Mouse (Mus musculus): ENCODE measurements at regions not wholly inside any gene's neighbourhood (a gene's known extent, or its start where the extent isn't known, plus 50 kb on each side); places are given as distances from the start of the nearest gene placed in this dataset.

DNA sequence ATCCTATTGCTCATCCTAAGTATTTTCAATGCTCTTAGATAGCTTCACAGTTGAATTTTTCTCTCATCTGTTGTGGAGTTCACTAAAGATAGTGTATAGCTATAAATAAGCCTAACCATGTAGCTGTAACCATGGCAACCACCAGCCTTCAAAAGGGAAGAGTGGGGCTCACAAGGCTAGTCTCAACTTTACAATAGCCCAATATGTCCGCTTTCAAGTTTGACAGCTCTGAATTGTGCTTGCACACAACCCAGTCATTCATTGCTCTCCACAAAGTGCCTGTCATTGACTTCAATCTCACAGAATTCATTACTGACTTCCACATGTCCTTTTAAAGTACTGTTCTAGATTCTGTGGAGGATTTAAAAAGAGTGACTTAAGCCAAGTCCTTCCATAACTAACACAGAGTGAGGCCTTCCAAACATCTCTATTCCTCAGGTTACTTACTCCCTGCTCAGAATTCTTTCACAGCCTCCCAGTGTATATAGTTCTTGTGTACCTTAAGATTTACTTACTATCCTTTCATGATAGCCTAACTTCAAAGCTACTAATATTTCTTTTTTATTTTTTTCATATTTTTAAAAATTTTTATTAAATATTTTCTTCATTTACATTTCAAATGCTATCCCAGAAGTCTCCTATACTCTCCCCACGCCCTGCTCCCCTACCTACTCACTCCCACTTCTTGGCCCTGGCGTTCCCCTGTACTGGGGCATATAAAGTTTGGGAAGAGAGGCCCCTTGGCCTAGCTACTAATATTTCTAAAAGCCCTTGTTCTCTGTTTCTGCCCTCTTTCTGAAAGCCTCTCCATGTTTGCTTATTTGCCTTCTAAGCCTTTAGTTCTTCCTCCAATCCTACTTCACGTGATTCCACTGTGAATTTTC, 134.3 kb upstream of the Plppr1 start:
- no peak for DNase-seq (ENCODE audit: low read depth, low spot score)
- no peaks in the 10 kb centered on the region for H3K4me1 ChIP-seq (ENCODE audit: control insufficient read depth in 2 of 2, insufficient read depth in 2 of 2, low read length in 2 of 2, poor library complexity in 1 of 2)
- TF ChIP-seq HCFC1 (IDR thresholded peaks at IDR 0.05; ENCODE audit: borderline replicate concordance, insufficient read depth, low read length) (no peak), CHD2 (IDR thresholded peaks at IDR 0.05; ENCODE audit: low read depth, low read length) (no peak), MAFK (IDR thresholded peaks at IDR 0.05; ENCODE audit: insufficient read depth, low read depth, low read length) (no peak), ZNF384 (IDR thresholded peaks at IDR 0.05; ENCODE audit: low read depth, low read length) (no peak), ZC3H11A (IDR thresholded peaks at IDR 0.05; ENCODE audit: borderline replicate concordance, low read depth, low read length) (no peak)

DNA sequence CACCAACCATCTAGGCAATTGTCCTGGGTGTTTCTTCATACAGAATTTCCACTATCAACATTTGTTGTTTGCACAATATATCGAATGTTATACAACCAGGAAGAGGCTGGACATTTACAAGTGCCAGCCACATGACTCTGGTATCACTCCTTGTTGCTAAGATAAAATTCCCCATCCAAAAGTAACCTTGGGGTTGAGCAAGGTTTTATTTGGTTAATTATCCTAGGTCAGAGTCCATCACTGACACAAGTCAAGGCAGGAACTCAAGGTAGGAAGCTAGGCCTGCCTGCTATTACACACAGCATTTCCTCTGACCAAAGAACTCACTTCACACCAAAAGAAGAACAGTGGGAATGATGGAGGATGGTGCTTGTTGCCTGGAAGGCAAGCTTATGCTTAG, 120.7 kb upstream of the Plppr1 start:
- Histone ChIP-seq H3K9ac (ENCODE audit: insufficient read depth, low read depth, low read length, poor library complexity, severe bottlenecking) (no peak overlapping the region), H3K4me1 (ENCODE audit: control insufficient read depth in 2 of 2, insufficient read depth in 2 of 2, low read length in 2 of 2, poor library complexity in 1 of 2) (no peaks in the 10 kb centered on the region), H3K4me3 (ENCODE audit: insufficient read depth in 1 of 2, low read depth in 1 of 2, low read length in 2 of 2, poor library complexity in 1 of 2, severe bottlenecking in 1 of 2) (no peak overlapping the region), H3K36me3 (ENCODE audit: control insufficient read depth, insufficient read depth, low read length, poor library complexity, severe bottlenecking) (no peaks in the 10 kb centered on the region), H3K27ac (ENCODE audit: insufficient read depth, low read depth, low read length, poor library complexity, severe bottlenecking) (no peak overlapping the region), H3K9me3 (ENCODE audit: control insufficient read depth, insufficient read depth, low read depth, low read length) (no peaks in the 10 kb centered on the region)
- no peak for DNase-seq (ENCODE audit: low read depth, low spot score)
- in situ Hi-C loops (cut with MboI; ENCODE audit: low sequenced_read_pairs in 2 of 2, unreplicated experiment in 2 of 2), result no loop called here
- TF ChIP-seq ZC3H11A (IDR thresholded peaks at IDR 0.05; ENCODE audit: borderline replicate concordance, low read depth, low read length), result no peak
- TF ChIP-seq CHD2 (IDR thresholded peaks at IDR 0.05; ENCODE audit: low read depth, low read length), result no peak
- no peak for TF ChIP-seq HCFC1 (IDR thresholded peaks at IDR 0.05; ENCODE audit: borderline replicate concordance, insufficient read depth, low read length)
- TF ChIP-seq ZNF384 (IDR thresholded peaks at IDR 0.05; ENCODE audit: low read depth, low read length), result no peak
- no peak for TF ChIP-seq MAFK (IDR thresholded peaks at IDR 0.05; ENCODE audit: insufficient read depth, low read depth, low read length)

More for the DNA sequence above, 134.3 kb upstream of the Plppr1 start:
- in situ Hi-C loops (cut with MboI; ENCODE audit: low sequenced_read_pairs in 2 of 2, unreplicated experiment in 2 of 2), result no loop called here
- no peak overlapping the region for H3K9ac ChIP-seq (ENCODE audit: insufficient read depth, low read depth, low read length, poor library complexity, severe bottlenecking)
- no peak overlapping the region for H3K27ac ChIP-seq (ENCODE audit: insufficient read depth, low read depth, low read length, poor library complexity, severe bottlenecking)
- H3K4me3 ChIP-seq (ENCODE audit: insufficient read depth in 1 of 2, low read depth in 1 of 2, low read length in 2 of 2, poor library complexity in 1 of 2, severe bottlenecking in 1 of 2), result no peak overlapping the region
- no peaks in the 10 kb centered on the region for H3K36me3 ChIP-seq (ENCODE audit: control insufficient read depth, insufficient read depth, low read length, poor library complexity, severe bottlenecking)
- H3K9me3 ChIP-seq (ENCODE audit: control insufficient read depth, insufficient read depth, low read depth, low read length), result no peaks in the 10 kb centered on the region

DNA sequence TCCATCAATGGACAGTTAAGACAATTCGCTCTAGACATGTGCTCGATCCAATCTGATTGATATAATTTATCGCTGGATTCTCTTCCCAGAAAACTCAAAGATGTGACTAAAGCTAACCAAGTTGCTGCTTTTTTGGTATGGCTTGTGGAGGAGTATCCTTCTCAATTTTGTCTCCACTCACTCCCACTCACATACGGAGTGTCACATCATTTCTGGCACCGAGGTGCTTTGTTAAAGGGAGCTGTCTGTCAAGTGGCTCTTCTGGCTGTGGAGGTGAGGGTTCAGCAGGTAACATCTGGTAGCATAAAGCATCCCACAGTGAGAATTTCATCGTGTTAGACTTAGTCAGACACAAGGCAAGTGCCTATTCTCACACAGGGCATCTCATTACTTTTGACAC, 120.2 kb upstream of the Plppr1 start:
- in situ Hi-C loops (cut with MboI; ENCODE audit: low sequenced_read_pairs in 2 of 2, unreplicated experiment in 2 of 2), result no loop called here
- Histone ChIP-seq H3K27ac (ENCODE audit: insufficient read depth, low read depth, low read length, poor library complexity, severe bottlenecking) (no peak overlapping the region), H3K4me1 (ENCODE audit: control insufficient read depth in 2 of 2, insufficient read depth in 2 of 2, low read length in 2 of 2, poor library complexity in 1 of 2) (no peaks in the 10 kb centered on the region), H3K9me3 (ENCODE audit: control insufficient read depth, insufficient read depth, low read depth, low read length) (no peaks in the 10 kb centered on the region), H3K4me3 (ENCODE audit: insufficient read depth in 1 of 2, low read depth in 1 of 2, low read length in 2 of 2, poor library complexity in 1 of 2, severe bottlenecking in 1 of 2) (no peak overlapping the region), H3K36me3 (ENCODE audit: control insufficient read depth, insufficient read depth, low read length, poor library complexity, severe bottlenecking) (no peaks in the 10 kb centered on the region), H3K9ac (ENCODE audit: insufficient read depth, low read depth, low read length, poor library complexity, severe bottlenecking) (no peak overlapping the region)
- TF ChIP-seq ZC3H11A (IDR thresholded peaks at IDR 0.05; ENCODE audit: borderline replicate concordance, low read depth, low read length), result no peak
- TF ChIP-seq HCFC1 (IDR thresholded peaks at IDR 0.05; ENCODE audit: borderline replicate concordance, insufficient read depth, low read length), result no peak
- TF ChIP-seq MAFK (IDR thresholded peaks at IDR 0.05; ENCODE audit: insufficient read depth, low read depth, low read length), result no peak
- DNase-seq (ENCODE audit: low read depth, low spot score), result no peak

DNA sequence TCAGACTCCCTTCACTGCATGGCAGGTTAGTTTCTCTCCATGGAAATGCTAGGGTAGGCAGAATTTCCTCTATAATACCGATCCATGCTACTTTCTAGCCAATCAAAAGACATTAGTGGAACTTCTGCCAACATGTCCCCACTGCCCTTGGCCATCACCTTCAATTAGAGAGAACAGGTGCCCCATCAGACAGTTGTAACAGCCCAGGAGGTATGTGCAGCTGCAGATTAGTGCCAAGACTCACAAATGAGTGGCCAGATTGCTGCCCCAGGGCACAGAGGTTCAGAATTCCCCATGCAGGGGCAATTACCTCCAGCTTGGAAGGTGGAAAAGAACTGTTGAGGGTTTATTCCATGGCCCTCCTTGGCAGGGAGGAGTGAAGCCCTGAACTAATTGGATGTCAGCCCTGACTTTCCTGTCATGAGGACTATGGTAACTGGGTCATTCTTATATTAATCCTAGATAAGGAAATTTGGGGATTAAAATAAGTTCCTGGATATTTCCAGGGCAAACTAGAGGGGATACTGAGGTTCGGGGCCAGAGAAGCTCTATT, 113.7 kb upstream of the Plppr1 start:
- Histone ChIP-seq H3K9ac (ENCODE audit: insufficient read depth, low read depth, low read length, poor library complexity, severe bottlenecking) (no peak overlapping the region), H3K36me3 (ENCODE audit: control insufficient read depth, insufficient read depth, low read length, poor library complexity, severe bottlenecking) (no peaks in the 10 kb centered on the region), H3K27ac (ENCODE audit: insufficient read depth, low read depth, low read length, poor library complexity, severe bottlenecking) (no peak overlapping the region), H3K4me1 (ENCODE audit: control insufficient read depth in 2 of 2, insufficient read depth in 2 of 2, low read length in 2 of 2, poor library complexity in 1 of 2) (no peaks in the 10 kb centered on the region), H3K9me3 (ENCODE audit: control insufficient read depth, insufficient read depth, low read depth, low read length) (no peaks in the 10 kb centered on the region), H3K4me3 (ENCODE audit: insufficient read depth in 1 of 2, low read depth in 1 of 2, low read length in 2 of 2, poor library complexity in 1 of 2, severe bottlenecking in 1 of 2) (no peak overlapping the region)
- DNase-seq (ENCODE audit: low read depth, low spot score), result no peak
- in situ Hi-C loops (cut with MboI; ENCODE audit: low sequenced_read_pairs in 2 of 2, unreplicated experiment in 2 of 2), result no loop called here
- TF ChIP-seq ZNF384 (IDR thresholded peaks at IDR 0.05; ENCODE audit: low read depth, low read length), result no peak
